Mouse (Mus musculus) c-Kit-positive CD71-negative TER-119-negative erythroid progenitor cells, embryonic 14.5 days (primary cell): Measurements from ENCODE around the gene Phldb1.

Experiments used
- DNase-seq: peaks from one replicate; pipeline ENCODE4 v3.0.0-alpha.2; 2013; ENCODE audit warnings: low read depth

Phldb1 gene

DNA sequence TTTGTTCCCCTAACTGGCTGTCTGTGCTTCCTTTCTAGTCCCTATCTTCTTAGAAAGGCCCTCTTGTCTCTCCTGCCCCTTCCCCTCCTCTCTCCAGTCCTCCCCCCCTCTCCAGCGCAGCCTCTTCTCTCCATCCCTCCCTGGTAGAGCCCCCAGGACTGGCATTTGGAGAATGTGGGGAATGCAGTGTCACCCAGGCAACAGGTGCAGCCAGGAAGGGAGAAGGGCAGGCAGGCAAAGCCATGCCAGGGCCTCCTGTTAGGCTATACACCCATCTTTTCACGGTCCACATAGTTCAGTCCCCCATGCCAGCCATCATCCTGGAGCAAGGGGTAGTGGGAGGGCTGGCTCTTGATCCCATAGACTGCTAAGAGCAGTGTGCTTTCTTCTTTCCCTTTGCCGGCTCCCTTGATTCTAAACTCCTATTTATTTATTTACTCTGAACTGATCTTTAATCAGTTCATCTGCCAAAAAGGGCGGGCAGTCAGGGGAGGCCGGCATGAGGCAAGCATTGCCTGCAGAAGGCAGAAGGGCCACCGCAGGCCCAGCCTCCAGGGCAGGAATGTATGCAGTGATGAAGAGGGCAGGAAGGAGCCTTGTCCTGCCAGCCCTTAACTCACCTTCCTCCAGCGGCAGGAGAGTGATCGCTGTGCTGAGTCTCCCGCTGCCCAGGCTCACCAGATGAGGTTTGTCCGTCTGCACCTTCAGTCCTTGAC lies 8.4 kb downstream of the Phldb1 start:
- no peak for DNase-seq

GRCm38 (mm10) chr9:44724665-44725064 lies 10.3 kb downstream of the Phldb1 start:
- DNase-seq: no peak

GRCm38 (mm10) chr9:44724223-44724622 lies 10.8 kb downstream of the Phldb1 start:
- DNase-seq: no peak

DNA sequence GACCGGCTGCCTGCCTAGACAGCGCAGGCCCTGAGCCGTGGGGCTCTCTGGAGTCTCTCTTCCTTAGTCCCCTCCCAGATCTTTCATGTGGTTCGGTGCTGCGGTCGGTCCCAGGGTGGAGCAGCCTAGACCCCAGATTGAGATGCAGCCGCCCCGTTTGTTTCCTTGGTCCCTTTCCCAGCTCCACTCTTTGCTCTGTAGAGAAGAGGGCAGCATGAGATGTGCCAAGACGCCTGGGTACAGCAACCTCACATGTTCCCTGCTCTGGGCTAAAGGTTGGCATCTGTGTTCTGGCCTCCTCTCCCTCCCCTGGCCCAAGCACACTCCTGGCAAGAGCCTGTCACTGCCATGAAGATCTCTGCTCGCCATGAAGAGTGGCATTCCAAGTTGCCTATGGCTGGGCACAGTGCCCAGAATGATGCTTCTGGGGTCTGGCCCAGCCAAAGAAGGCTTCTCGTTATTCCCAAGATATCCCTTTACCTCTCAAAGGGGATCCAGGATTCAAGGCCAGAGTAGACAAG lies 11.4 kb downstream of the Phldb1 start:
- DNase-seq: no peak

GRCm38 (mm10) chr9:44723008-44723407 lies 12.0 kb downstream of the Phldb1 start:
- no peak for DNase-seq

DNA sequence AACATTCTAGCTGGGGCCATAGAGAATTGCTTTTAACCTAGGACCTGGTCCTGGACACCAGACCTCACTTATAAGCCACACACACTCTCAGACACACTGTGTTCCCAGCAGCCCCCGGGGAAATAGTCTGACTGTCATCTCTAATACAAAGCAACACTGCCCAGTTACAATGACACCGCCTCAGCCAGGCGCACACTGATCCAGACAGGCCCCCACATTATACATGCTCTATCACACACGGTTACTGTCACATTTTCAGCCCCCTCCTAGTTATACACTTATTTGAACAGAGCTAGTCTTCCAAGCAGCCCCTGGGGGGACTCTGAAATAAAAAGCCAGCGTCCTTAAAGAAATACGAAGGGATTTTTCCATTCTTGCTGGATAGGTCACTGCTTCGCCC lies 12.4 kb downstream of the Phldb1 start:
- no peak for DNase-seq

DNA sequence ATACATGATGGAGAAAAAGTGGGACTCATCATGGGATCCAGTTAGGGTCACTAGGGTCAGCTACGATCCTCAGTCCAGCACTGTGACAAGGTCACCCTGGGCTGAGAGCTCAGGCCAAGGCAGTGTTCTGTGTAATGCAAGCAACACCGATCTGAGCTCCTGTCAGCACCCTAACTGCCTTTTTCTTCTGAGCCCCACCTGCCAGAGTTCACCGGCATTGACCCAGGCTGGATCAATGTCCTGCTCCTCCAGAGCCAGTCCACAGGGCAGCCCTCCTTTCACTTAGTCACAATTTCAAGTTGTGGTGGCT lies 13.2 kb downstream of the Phldb1 start:
- no peak for DNase-seq

GRCm38 (mm10) chr9:44721154-44721876 lies 13.7 kb downstream of the Phldb1 start:
- peak; percentile 65 for DNase-seq

GRCm38 (mm10) chr9:44720358-44721153 lies 14.4 kb downstream of the Phldb1 start:
- no peak for DNase-seq

- DNase-seq: no peak
Measured at GRCm38 (mm10) chr9:44719632-44720357, 15.2 kb downstream of the Phldb1 start.

DNA sequence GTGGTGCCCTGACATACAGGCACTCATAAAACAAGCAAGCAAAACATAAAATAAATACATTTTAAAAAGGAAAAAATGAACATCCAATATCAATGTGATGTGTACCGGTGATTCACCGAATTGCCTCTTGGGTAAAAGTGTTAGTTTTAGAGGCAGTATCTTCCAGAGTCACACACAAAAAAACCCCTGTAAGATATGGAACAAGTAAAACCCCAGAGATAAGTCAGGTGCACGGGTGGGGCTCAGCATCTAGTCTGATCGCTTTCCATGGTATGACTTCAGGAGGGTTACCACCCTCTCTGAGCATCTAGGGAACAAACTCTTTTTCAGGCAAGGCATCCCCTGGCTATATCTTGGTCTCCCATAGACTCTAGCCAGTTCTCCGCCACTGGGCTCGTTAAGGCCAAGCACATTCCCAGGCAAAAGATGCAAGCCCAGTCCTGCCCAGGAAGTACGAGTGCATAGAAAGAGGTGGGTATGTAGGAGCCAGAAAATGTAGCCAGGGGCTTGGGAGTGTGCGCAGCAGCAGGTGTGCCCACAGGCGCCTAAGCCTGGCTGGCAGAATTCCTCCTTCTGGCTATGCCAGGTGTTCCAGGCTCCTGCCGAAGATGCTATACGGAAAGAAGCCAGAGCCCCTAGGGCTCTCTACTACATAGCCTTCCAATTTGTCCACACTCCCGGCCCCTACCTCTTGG lies 15.9 kb downstream of the Phldb1 start:
- DNase-seq: no peak

DNA sequence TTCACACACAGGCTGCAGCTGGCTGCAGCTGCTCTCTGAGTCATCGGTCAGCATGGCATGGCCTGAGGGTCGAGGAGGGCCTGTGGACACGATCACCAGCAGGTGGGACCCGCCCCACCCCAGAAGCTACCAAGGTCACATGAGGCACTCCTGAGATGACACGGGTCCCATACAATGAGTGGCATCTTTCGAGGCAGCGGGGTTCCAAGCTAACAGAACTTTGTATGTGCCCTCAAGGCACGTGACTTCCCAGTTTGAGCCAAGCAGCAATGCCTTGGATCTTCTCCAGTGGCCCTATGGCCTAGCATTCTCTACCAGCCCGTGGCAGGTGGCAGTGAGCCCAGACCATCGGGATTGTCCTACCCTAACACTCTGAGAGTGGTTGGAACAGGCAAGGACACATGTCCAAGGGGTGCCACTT lies 17.2 kb downstream of the Phldb1 start:
- DNase-seq: no peak

- DNase-seq: no peak
Measured at GRCm38 (mm10) chr9:44716997-44717821, 17.8 kb downstream of the Phldb1 start.

DNA sequence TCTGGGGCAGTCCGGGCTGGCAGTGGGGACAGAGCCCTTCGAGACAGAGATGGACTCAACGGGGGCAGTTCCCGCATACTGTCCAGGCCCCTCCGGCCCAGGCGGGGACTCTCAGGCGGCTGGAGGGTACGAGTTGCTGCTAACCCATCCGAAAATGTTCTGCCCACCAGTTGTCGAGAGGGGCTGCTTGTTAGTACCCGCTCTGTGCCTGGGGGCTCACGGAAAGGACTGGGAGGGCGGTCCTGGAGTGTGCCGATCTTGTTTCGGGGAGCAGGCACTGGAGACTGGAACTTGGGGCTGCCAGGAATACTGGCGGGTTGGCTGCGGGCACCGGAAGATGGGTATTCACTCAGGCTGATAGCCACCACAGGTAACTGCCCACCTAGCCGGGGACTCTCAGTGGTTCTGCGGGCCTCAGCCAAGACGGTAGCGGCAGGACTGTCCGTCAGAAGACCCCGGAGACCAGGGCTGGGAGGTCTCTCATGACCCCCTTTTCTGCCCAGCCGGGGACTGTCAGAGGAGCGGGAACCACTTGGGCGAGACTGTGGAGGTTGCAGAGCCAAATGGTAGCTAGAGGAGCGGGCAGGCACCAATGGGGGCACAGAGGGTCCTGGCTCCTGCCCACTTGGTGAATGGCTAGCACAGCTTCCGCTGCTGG lies 19.2 kb downstream of the Phldb1 start:
- no peak for DNase-seq

GRCm38 (mm10) chr9:44715109-44715508 lies 19.9 kb downstream of the Phldb1 start:
- DNase-seq: no peak

DNA sequence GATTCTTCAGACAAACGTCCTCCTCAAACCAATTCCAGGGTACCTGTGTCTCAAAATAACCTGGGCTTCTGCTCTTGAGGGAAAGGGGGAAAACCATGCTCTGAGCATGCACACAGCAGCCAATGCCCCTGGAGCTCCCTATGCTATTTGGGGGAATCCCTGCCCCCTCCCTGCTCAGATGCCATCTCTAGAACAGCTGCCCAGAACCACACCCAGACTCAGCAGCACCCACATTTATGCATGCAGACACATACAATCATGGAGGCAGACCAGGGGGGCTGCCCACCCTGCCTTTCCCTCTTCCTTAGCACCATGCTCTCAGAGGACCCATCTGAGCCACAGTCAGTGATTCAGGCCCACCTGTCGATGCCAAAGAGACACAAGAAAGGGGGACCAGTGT lies 21.4 kb downstream of the Phldb1 start:
- no peak for DNase-seq

GRCm38 (mm10) chr9:44713080-44713479 lies 21.9 kb downstream of the Phldb1 start:
- DNase-seq: no peak

DNA sequence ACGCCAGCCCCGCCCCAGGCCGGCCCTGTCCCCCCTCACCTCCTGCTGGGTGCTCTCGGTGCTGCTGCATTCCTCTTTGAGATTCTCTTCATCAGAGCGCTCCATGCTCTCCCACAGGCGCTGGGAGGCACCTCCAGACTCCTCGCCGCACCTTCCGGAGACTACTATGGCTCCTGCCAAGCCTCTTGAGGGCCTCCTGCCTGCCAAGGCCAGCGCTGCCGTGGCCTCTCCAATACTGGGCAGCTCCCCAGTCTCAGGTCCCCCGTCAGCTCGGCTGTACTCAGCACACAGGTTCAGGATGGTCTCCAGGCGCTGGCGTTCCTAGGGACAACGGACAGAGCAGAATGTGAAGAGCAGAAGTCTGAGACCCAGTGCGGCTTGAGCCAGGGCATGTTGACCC lies 23.4 kb downstream of the Phldb1 start:
- no peak for DNase-seq

- DNase-seq: no peak
Measured at GRCm38 (mm10) chr9:44710213-44710612, 24.8 kb downstream of the Phldb1 start.

DNA sequence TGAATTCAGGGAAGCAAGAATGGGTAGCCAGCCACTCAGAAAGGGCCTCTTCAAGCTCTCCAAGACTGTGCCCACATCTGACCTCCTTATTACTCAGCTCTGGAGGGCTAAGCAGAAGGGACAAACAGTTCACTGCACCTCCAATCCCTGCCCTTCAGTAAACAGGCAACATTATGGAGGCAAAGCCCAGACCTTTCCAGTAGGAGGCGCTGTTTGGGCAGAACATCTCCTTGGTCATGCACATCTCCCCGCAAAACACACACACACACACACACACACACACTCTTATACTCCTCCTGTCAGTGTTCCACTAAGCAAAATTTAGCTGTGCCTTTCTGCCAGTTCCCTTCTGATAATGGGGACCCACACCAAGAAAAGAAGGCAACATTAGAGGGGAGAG lies 25.4 kb downstream of the Phldb1 start:
- DNase-seq: no peak
